Mouse (Mus musculus) liver, embryonic 14 days (tissue): ENCODE results near the gene Sfpq. TPM values are rescaled to one million over a fixed set of nuclear protein-coding genes. Genes with fewer than 3 reads are reported as not detected.

Experiments used
- polyA plus RNA-seq: library from polyadenylated mRNA; depleted of rRNA; stranded (reverse); fragments of >200 nt; gene quantifications from 2 replicates; pipeline ENCODE4 v1.2.3, GENCODE M21; 2012; rRNA removed

Gene Sfpq
- polyA plus RNA-seq = 112 and 132 TPM in 2 replicates

GRCm38 (mm10) chr4:127021151-127021945, at the start of gene Sfpq:
Sfpq (plus strand) TSS chr4:127021324.

GRCm38 (mm10) chr4:127060585-127061290, 39.6 kb downstream of the Sfpq start, which contains the start of gene Zmym1:
Zmym1 (minus strand) TSS chr4:127061152.

GRCm38 (mm10) chr4:127076875-127077548, 55.9 kb downstream of the Sfpq start, which contains the start of gene Zmym6:
Zmym6 (plus strand) TSS chr4:127077383.

Other genes with a start within 250 kb of the Sfpq start
- gene Zmym4, start 53.2 kb upstream of the Sfpq start, polyA plus RNA-seq = 3.4 and 3.6 TPM in 2 replicates
- 4.5 TPM in 2 replicates for gene Zmym1, start 39.8 kb downstream of the Sfpq start, polyA plus RNA-seq
- gene Zmym6, start 56.1 kb downstream of the Sfpq start, polyA plus RNA-seq = 2.7 and 4.1 TPM in 2 replicates
- 2.9 and 3.4 TPM in 2 replicates for gene Tmem35b, start 102.4 kb downstream of the Sfpq start, polyA plus RNA-seq
- 0.18 and 0.22 TPM in 2 replicates for gene Dlgap3, start 147.9 kb downstream of the Sfpq start, polyA plus RNA-seq
- 13.5 and 14.2 TPM in 2 replicates for gene Smim12, start 222.5 kb downstream of the Sfpq start, polyA plus RNA-seq